Mouse (Mus musculus) brain, embryonic 14.5 days (tissue): ENCODE results near the gene Rab11fip4.

Experiments
- CTCF ChIP-seq: fragments of 200-500 bp; IDR thresholded peaks from 2 replicates; pipeline ENCODE4 v1.5.1; 2012; ENCODE audit warnings: inconsistent platforms, mild to moderate bottlenecking, moderate library complexity, borderline replicate concordance; ENCODE audit not compliant: insufficient read depth, insufficient read length; ENCODE audit errors: extremely low read depth
- POLR2A ChIP-seq: fragments of 200-500 bp; IDR thresholded peaks from 2 replicates; pipeline ENCODE4 v1.6.1; 2012; ENCODE audit warnings: mild to moderate bottlenecking, inconsistent platforms, borderline replicate concordance; ENCODE audit not compliant: poor library complexity, insufficient read depth, insufficient read length, severe bottlenecking; ENCODE audit errors: extremely low read depth

DNA sequence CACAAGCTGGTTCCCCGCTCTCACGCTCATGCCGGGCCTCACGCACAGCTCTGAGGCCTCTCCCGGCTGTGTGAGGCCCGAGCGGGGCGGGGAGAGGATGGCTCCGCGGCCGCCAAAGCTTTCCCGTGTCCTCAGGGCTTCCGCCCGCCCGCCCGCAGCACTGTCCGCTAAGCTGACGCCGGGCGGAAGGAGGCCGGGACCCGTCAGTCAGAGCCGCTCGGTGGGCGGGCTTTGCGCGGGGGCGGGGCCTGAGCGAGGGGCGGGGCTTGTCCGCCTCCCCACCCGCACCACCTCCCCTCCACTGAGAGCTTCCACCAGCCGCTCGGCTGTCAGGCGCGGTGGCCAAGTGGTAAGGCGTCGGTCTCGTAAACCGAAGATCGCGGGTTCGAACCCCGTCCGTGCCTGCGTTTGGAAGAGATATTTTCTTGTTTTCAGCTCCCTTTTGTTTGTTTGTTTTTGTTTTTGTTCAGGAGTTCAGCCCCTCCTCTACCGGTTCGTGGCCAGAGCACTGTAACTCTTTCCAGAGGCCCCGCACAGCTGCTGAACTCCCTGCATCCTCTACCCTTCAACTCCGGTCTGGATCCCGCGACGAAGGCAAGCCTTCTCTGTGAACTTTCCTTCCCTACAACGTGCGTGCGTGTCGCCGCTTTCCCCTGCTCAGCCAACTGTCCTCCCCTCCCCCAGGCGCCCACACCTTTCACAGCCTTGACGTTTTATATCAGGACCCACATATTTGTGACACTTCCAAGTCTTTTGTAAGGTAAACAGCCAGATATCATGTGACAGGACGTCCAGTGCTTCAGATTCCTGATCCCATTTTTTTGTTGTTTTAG, 113.5 kb downstream of the Rab11fip4 start:
- peak; percentile 91 for TF ChIP-seq POLR2A
- TF ChIP-seq CTCF = no peak
